Mouse (Mus musculus): Measurements from ENCODE around the gene Acin1.

DNA sequence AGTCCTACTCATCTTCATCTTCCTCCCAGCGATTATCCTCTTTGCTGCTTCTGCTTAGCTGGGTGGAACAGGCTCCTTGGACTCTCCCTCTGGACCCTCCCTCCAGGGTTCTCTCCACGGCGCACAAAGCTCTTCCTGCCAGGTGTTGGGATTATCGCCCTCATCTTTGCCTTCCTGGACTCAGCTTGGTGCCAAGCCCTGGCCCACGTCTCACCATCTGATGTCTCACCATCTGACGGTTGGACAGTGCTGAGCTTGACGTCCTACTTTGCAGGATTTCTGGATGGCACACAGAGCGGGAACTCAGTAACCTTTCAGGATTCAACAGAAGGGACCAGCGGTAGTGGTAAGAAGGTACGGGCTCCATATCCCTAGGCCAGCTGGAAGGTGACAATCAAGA, 35.0 kb upstream of the Acin1 start:
- TF ChIP-seq GATA1 (IDR thresholded peaks at IDR 0.05; ENCODE audit: low read length) (no peak), TAL1 (IDR thresholded peaks at IDR 0.05; ENCODE audit: low read length) (no peak)
